Mouse (Mus musculus): ENCODE measurements around the gene Mt4. TPM values are rescaled to one million over a fixed set of nuclear protein-coding genes. Genes with fewer than 3 reads are reported as not detected.

Gene Mt4
- total and polyA plus RNA-seq, 2 experiments from 2014 or later: not detected

- DNase-seq (ENCODE audit: low spot score) (no peak), ATAC-seq (ENCODE audit: insufficient read depth, low read depth) (no peak)
- H3K4me3 ChIP-seq (ENCODE audit: low read depth, low read length): no peak overlapping the region
- no peak overlapping the region for H3K4me2 ChIP-seq (ENCODE audit: low read depth, low read length)
- no peak overlapping the region for H3K9ac ChIP-seq (replicated peaks; ENCODE audit: low read depth, low read length)
- no peak overlapping the region for H3K27ac ChIP-seq (ENCODE audit: low read depth)
- no peaks in the 10 kb centered on the region for H3K27me3 ChIP-seq (ENCODE audit: control insufficient read depth, insufficient read depth, low read length)
- 79% methylated on average over 5 of the region's 5 CpGs for WGBS
- H3K9me3 ChIP-seq (replicated peaks; ENCODE audit: control insufficient read depth, low read length): no peaks in the 10 kb centered on the region
- TF ChIP-seq CTCF (IDR thresholded peaks at IDR 0.05; ENCODE audit: low read depth): no peak
- no peak for TF ChIP-seq EP300 (IDR thresholded peaks at IDR 0.05; ENCODE audit: low read depth)
- 0 out of 2 replicates have a peak, but pooled peaks cover 3% of the 10 kb centered on the region for H3K4me1 ChIP-seq (ENCODE audit: control insufficient read depth, insufficient read depth)
- no peaks in the 10 kb centered on the region for H3K36me3 ChIP-seq (replicated peaks; ENCODE audit: control insufficient read depth, insufficient read depth, low read length)
Observed at GRCm38 (mm10) chr8:94109835-94110234, 27.2 kb upstream of the Mt4 start.

DNA sequence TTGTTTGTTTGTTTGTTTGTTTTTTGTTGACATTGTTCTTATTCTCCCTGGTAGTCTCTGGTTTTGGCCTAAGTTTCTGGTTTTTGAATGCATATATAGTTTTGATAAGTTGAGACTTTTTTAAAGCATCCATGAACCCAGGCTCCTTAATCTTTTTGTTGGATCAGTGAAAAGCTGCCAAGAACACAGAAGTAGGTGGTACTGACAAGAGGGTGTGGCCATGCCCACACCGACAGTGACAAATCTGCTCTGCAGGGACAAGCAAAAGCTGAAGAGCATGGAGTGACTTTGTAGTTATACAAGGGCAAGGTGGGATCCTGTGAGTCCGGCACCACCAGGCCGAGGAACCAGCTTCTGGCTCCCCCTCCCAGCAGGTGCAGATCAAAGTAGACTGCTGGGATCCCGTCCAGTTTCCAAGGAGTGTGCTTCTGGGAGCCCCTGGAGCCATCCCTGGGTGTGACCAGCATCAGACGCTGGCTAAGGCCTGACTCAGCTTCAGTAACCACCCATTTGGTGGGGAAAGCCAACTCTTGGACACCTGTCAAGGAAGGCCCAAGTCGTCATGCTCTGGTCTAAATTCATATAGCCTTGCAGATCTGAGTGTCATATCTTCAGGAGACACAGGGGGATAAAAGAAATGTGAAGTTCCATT is 26.3 kb upstream of the Mt4 start:
- no peak for TF ChIP-seq CTCF (IDR thresholded peaks at IDR 0.05; ENCODE audit: low read depth)
- 0 out of 2 replicates have a peak, but pooled peaks cover 3% of the 10 kb centered on the region for H3K4me1 ChIP-seq (ENCODE audit: control insufficient read depth, insufficient read depth)
- H3K27me3 ChIP-seq (ENCODE audit: control insufficient read depth, insufficient read depth, low read length): no peaks in the 10 kb centered on the region
- H3K9me3 ChIP-seq (replicated peaks; ENCODE audit: control insufficient read depth, low read length): no peaks in the 10 kb centered on the region
- H3K36me3 ChIP-seq (replicated peaks; ENCODE audit: control insufficient read depth, insufficient read depth, low read length): no peaks in the 10 kb centered on the region
- no peak overlapping the region for H3K4me2 ChIP-seq (ENCODE audit: low read depth, low read length)
- no peak overlapping the region for H3K27ac ChIP-seq (ENCODE audit: low read depth)
- no peak for ATAC-seq (ENCODE audit: insufficient read depth, low read depth)
- H3K9ac ChIP-seq (replicated peaks; ENCODE audit: low read depth, low read length): no peak overlapping the region
- H3K4me3 ChIP-seq (ENCODE audit: low read depth, low read length): no peak overlapping the region
- no peak for DNase-seq (ENCODE audit: low spot score)
- WGBS: 58% methylated on average over 6 of the region's 6 CpGs

DNA sequence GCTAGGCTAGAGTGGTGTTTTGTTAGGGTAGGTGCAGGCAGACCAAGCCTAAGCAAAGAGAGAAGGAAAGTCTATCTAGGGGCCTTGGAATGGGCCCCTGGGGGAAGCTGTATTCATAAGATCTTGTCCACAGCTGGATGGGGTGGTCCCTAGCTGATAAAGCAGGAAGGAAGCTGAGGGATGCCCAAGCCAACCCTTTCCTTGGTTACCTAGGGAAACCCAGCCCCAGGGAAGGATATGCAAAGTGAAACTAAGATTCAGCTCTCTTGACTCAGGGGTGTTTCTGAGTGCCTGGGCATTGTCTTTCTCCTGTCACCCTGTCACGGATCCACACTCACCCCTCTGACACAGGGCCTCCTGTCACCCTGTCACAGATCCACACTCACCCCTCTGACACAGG is 23.6 kb upstream of the Mt4 start:
- WGBS: 25% methylated on average over 1 of the region's 1 CpGs
- DNase-seq (ENCODE audit: low spot score): no peak
- Histone ChIP-seq H3K36me3 (replicated peaks; ENCODE audit: control insufficient read depth, insufficient read depth, low read length) (no peaks in the 10 kb centered on the region), H3K9me3 (replicated peaks; ENCODE audit: control insufficient read depth, low read length) (no peaks in the 10 kb centered on the region), H3K27me3 (ENCODE audit: control insufficient read depth, insufficient read depth, low read length) (no peaks in the 10 kb centered on the region), H3K27ac (ENCODE audit: low read depth) (no peak overlapping the region), H3K4me1 (ENCODE audit: control insufficient read depth, insufficient read depth) (0 out of 2 replicates have a peak, but pooled peaks cover 3% of the 10 kb centered on the region), H3K9ac (replicated peaks; ENCODE audit: low read depth, low read length) (no peak overlapping the region), H3K4me2 (ENCODE audit: low read depth, low read length) (no peak overlapping the region), H3K4me3 (ENCODE audit: low read depth, low read length) (no peak overlapping the region)
- no peak for TF ChIP-seq CTCF (IDR thresholded peaks at IDR 0.05; ENCODE audit: low read depth)
- TF ChIP-seq EP300 (IDR thresholded peaks at IDR 0.05; ENCODE audit: low read depth): no peak
- ATAC-seq (ENCODE audit: insufficient read depth, low read depth): no peak

GRCm38 (mm10) chr8:94113972-94114371 is 23.0 kb upstream of the Mt4 start:
- Histone ChIP-seq H3K4me2 (ENCODE audit: low read depth, low read length) (no peak overlapping the region), H3K27ac (ENCODE audit: low read depth) (no peak overlapping the region), H3K9ac (replicated peaks; ENCODE audit: low read depth, low read length) (no peak overlapping the region), H3K27me3 (ENCODE audit: control insufficient read depth, insufficient read depth, low read length) (no peaks in the 10 kb centered on the region), H3K4me1 (ENCODE audit: control insufficient read depth, insufficient read depth) (0 out of 2 replicates have a peak, but pooled peaks cover 3% of the 10 kb centered on the region), H3K36me3 (replicated peaks; ENCODE audit: control insufficient read depth, insufficient read depth, low read length) (no peaks in the 10 kb centered on the region), H3K4me3 (ENCODE audit: low read depth, low read length) (no peak overlapping the region), H3K9me3 (replicated peaks; ENCODE audit: control insufficient read depth, low read length) (no peaks in the 10 kb centered on the region)
- 79% methylated on average over 2 of the region's 2 CpGs for WGBS
- DNase-seq (ENCODE audit: low spot score) (no peak), ATAC-seq (ENCODE audit: insufficient read depth, low read depth) (no peak)
- TF ChIP-seq CTCF (IDR thresholded peaks at IDR 0.05; ENCODE audit: low read depth): no peak
- no peak for TF ChIP-seq EP300 (IDR thresholded peaks at IDR 0.05; ENCODE audit: low read depth)

- H3K9me3 ChIP-seq (replicated peaks; ENCODE audit: control insufficient read depth, low read length): no peaks in the 10 kb centered on the region
- no peaks in the 10 kb centered on the region for H3K27me3 ChIP-seq (ENCODE audit: control insufficient read depth, insufficient read depth, low read length)
- DNase-seq (ENCODE audit: low spot score) (no peak), ATAC-seq (ENCODE audit: insufficient read depth, low read depth) (no peak)
- H3K9ac ChIP-seq (replicated peaks; ENCODE audit: low read depth, low read length): no peak overlapping the region
- H3K4me2 ChIP-seq (ENCODE audit: low read depth, low read length): no peak overlapping the region
- H3K36me3 ChIP-seq (replicated peaks; ENCODE audit: control insufficient read depth, insufficient read depth, low read length): no peaks in the 10 kb centered on the region
- no peak overlapping the region for H3K4me3 ChIP-seq (ENCODE audit: low read depth, low read length)
- no peaks in the 10 kb centered on the region for H3K4me1 ChIP-seq (ENCODE audit: control insufficient read depth, insufficient read depth)
- TF ChIP-seq CTCF (IDR thresholded peaks at IDR 0.05; ENCODE audit: low read depth) (no peak), EP300 (IDR thresholded peaks at IDR 0.05; ENCODE audit: low read depth) (no peak)
- 15% methylated on average over 6 of the region's 6 CpGs for WGBS
- no peak overlapping the region for H3K27ac ChIP-seq (ENCODE audit: low read depth)
Observed at GRCm38 (mm10) chr8:94118776-94119430, 18.1 kb upstream of the Mt4 start.

Measured in heart, postnatal 0 days (tissue).